Mouse (Mus musculus) adrenal gland, adult 2 months (tissue): Measurements from ENCODE around the gene Trip12. TPM values are rescaled to one million over a fixed set of nuclear protein-coding genes. Genes with fewer than 3 reads are reported as not detected.
A peak's percentile ranks its signal among the peaks of the same experiment; 100 is the strongest.

Experiments
- DNase-seq: peaks from one replicate; pipeline ENCODE4 v3.0.0; 2021
- polyA plus RNA-seq: library from polyadenylated mRNA; depleted of rRNA; stranded (reverse); fragments of >200 nt; gene quantifications from 2 replicates; pipeline ENCODE4 v1.2.3, GENCODE M21; 2012
- total RNA-seq, 2 experiments: library from RNA; stranded (reverse); gene quantifications; 2 replicates each; pipeline ENCODE4 v1.2.3; 2021

The Trip12 gene
- total and polyA plus RNA-seq, 3 experiments: 5.1 to 259 (median 193) TPM

GRCm38 (mm10) chr1:84795335-84795734 is 45.0 kb downstream of the Trip12 start:
- no peak for DNase-seq

- no peak for DNase-seq
Observed at GRCm38 (mm10) chr1:84791393-84791792, 48.9 kb downstream of the Trip12 start.

GRCm38 (mm10) chr1:84780630-84781029 is 59.7 kb downstream of the Trip12 start:
- no peak for DNase-seq

- DNase-seq: no peak
Observed at GRCm38 (mm10) chr1:84777455-84777854, 62.9 kb downstream of the Trip12 start.

- no peak for DNase-seq
Observed at GRCm38 (mm10) chr1:84758843-84759242, 81.5 kb downstream of the Trip12 start.

- DNase-seq: no peak
Observed at GRCm38 (mm10) chr1:84742156-84742555, 98.2 kb downstream of the Trip12 start.

- no peak for DNase-seq
Observed at GRCm38 (mm10) chr1:84740080-84740479, 100.2 kb downstream of the Trip12 start.

- no peak for DNase-seq
Observed at GRCm38 (mm10) chr1:84737097-84737496, 103.2 kb downstream of the Trip12 start.

- DNase-seq: no peak
Observed at GRCm38 (mm10) chr1:84733799-84734198, 106.5 kb downstream of the Trip12 start.

GRCm38 (mm10) chr1:84731763-84732162 is 108.6 kb downstream of the Trip12 start:
- no peak for DNase-seq

GRCm38 (mm10) chr1:84722841-84723240 is 117.5 kb downstream of the Trip12 start:
- peak; percentile 55 for DNase-seq

- no peak for DNase-seq
Observed at GRCm38 (mm10) chr1:84722371-84722770, 117.9 kb downstream of the Trip12 start.

- no peak for DNase-seq
Observed at GRCm38 (mm10) chr1:84721942-84722341, 118.4 kb downstream of the Trip12 start.

GRCm38 (mm10) chr1:84709810-84710785 is 130.2 kb downstream of the Trip12 start:
- no peak for DNase-seq

GRCm38 (mm10) chr1:84709406-84709805 is 130.9 kb downstream of the Trip12 start:
- DNase-seq: no peak

- no peak for DNase-seq
Observed at GRCm38 (mm10) chr1:84700254-84700653, 140.1 kb downstream of the Trip12 start.

- peak; percentile 39 for DNase-seq
Observed at GRCm38 (mm10) chr1:84697136-84697535, 143.2 kb downstream of the Trip12 start.

GRCm38 (mm10) chr1:84695517-84696411 is 144.6 kb downstream of the Trip12 start, which contains the start of gene Dner:
Dner (minus strand) TSS chr1:84696221.
- DNase-seq: peak; percentile 88

- DNase-seq: peak; percentile 8
Observed at GRCm38 (mm10) chr1:84694688-84695474, 145.4 kb downstream of the Trip12 start.

GRCm38 (mm10) chr1:84677910-84678309 is 162.4 kb downstream of the Trip12 start:
- DNase-seq: no peak
